Mouse (Mus musculus): Measurements from ENCODE around the gene Gsg1l.

DNA sequence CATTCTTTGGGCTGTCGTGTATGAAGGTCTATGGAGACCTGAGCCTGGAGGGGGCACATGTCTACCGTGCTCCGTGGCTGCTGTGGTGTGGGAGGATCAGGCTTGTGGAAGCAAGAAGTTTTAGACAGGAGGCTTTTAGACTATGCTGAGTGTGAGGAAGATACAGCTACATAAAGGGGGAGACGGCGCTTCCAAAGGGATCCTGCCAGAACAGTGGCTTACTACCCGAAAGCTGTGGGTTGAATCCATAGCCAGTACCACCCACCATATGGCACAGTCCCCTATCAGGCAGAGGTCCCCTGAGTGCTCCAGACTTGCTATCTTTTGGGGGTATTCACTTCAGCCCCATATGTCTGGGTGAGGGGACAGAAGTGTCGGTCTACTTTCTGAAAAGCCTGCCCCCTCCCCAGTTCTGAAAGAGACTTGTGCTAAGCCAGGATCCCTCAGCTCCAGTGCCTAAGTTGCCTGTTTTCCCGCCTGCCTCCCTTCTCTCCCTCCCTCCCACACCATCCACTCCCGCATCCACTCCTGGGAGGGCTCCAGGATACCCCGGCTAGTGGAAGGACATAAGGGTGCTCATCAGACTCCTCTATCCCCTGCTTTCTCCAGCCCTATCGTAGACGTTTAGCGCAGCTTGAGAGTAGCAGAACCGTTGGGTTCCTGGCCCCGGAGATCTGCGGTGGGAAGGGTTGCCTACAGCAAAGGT lies 1.1 kb downstream of the Gsg1l start:
- TF ChIP-seq EP300 (IDR thresholded peaks at IDR 0.05; ENCODE audit: low read depth): no peak
- TF ChIP-seq CTCF (IDR thresholded peaks at IDR 0.05; ENCODE audit: low read depth): no peak
